Mouse (Mus musculus): ENCODE results near the gene Ddah1.

Gene Ddah1

GRCm38 (mm10) chr3:145820439-145820838 lies 62.0 kb downstream of the Ddah1 start:
- no peak for DNase-seq

DNA sequence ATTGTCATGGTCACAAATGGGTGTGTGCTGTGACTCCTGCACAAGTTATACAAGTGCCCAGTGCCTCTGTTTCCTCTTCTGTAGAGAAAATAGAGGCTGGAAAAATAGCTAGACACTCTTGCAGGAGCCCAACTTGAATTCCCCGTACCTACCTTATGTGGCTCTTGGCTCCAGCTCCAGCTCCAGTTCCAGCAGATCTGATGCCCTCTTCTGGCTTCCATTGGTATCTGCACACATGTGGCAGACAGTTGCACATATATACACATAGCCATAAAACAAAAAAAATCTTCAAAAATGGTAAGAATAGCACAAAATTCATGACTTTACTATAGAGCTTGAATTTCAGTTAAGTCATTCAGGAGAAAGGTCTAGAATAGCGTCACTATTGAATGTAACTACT lies 62.5 kb downstream of the Ddah1 start:
- DNase-seq = no peak

- no peak for DNase-seq
Observed at GRCm38 (mm10) chr3:145822201-145822600, 63.7 kb downstream of the Ddah1 start.

DNA sequence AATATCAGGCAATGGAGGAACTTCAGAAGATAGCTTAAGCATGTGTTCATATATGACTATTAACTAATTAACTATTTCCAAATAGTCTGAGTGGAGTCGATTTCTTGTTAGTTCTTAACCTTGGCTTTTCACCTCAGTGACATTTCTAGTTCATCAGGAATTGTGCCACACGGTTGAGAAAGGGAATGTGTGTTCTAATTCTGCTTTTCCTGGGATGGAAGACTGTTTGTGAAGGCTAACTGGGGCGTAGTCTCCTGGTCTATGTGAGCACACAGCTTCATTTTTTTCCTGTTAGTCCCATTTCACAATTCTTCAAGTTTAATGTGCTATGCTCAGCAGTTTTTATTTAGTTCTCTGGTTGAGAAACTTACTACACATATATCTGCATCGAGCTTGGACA lies 65.2 kb downstream of the Ddah1 start:
- DNase-seq = no peak

DNA sequence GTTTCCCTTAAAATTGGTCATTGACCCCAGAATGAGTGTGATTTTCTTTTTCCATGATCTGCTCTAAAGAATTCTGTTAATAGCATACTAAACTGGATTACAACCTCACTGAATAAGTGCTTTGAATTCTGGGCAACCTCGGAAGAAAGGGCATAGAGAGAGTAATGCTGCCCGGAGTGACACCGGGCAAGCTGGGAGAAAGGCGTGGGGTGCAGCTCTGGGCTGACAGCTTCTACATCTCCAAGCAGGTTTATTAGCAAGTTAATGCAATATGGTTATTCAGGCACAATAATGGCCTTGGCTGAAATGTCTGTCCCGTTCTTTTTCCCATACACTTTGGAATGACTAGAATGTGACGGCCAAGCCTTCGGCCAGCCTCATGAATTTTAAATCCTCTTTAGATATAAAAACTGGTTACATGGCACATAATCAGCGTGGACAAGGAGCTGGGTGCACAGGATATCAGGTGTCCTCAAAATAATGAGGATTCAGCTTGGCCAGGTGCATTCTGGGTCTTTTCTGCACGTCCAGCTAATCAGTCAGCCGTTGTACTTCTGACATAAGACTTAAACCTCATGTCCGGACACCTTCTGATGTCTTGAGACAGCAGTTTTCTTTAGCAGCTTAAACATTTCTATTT lies 67.1 kb downstream of the Ddah1 start:
- DNase-seq = no peak

DNA sequence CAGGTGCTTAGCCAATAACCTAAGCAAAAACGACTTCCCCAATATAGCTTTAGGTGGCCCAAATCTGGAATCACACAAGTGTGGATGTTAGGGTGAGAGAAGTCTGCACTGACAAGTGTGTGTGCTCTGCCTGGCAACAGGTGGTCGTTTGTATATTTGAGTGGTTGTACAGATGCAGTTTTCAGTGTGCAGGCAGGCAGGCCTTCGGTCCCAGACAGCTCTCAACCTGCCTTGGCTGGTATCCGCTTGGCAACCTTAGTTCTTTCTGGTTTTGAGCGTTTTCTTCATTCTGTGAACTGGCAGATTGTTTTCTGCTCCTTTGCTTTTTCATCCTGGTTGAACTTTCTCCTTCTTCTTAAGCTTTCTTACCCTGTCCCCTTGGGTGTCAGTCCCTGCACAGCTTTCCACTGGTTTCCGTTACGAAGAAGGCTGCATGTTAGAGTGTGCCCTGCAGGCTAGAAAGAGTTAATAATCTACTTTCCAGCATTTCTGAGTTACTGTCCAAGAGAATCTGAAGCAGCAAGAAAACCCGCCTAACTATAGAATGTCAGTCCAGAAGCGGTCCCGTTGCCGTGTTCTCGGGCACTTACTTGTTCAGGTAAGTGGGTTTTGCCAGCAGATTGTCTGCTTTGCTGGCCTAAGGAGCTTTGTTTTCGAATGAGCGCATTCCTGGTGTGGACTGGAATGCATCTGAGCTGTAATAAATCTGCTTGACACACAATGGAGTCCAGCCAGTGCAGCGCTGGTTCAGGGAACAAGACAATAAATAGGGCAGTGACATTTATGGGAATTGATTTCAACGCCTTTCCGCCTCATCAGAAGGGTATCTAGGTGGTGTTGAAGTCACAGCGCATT lies 68.9 kb downstream of the Ddah1 start:
- DNase-seq = no peak

DNA sequence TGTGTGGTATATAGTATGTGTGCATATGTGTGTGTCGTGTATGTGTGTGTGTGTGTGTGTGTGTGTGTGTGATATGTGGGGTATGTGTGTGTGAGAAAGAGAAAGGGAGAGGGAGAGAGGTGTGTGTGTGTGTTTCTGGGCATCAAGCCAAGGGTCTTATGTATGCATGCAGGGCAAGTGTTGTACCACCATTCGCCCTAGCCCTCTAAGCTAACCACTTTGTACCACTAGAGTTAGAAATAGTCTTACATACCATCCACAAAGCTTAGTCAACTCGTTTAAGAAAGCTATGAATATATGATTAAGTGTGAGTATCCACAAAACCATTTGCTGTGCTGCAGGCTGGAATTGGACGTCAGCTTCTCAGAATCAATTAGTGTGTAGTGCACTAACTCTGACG lies 70.4 kb downstream of the Ddah1 start:
- no peak for DNase-seq

DNA sequence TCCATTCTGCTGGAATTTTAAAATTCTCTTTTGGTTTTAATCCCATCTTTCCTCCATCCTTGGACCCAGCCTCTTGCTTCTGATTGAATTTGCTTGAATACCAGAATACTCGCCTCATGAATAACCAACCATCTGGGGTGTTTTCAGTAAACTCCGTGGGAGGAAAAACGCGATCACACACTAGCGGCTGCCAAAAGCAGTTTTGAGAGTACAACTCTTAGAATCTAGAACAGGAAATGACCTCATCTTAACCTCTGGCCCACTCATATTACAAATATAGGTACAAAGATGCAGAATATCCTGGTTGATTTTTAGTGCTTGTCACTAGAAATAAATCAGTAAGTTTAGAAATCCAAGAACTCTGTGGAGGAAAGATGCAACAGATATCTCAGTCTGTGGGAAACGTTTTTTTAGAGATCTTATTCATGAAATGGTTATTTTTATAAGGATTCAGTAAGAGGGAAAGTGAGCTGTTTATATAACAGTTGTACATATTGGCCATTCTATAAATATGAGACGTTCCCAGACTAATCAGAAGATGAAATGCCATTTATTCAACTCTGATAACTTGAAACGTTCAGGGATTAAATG lies 75.6 kb downstream of the Ddah1 start:
- DNase-seq = no peak

DNA sequence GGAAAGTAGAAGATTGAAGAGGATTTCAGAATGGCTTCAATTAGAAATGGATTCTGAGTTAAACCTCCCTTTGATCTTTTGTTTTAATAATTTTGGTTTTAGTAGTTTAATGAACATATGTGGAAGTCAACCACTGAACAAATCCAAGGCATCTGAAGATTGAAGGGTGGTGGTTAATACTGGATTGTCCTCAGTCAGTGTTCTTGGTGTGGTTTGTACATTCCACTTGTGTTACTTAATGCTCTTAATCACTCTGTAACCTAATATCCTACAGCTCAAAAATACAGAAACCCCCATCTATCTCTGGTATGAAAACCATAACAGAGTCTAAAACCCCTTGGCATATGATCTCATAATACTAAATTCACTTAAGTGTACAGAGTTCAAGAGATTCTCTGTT lies 79.8 kb downstream of the Ddah1 start:
- no peak for DNase-seq

- no peak for DNase-seq
Observed at GRCm38 (mm10) chr3:145841961-145842710, 83.7 kb downstream of the Ddah1 start.

DNA sequence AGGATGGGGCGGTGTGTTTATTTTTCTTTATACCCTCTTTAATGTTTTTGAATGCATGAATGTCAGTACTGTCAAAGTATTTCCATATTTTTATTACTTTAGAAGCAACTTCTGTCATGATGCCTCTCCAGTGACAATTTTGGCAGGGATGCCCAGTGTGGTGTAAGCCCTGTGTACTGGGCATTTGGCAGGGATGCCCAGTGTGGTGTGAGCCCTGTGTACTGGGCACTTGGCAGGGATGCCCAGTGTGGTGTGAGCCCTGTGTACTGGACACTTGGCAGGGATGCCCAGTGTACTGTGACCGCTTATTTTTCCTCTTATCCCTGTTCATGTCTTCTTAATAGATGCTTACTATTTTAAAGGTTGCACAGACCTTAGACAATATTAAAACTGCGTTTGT lies 85.4 kb downstream of the Ddah1 start:
- no peak for DNase-seq

GRCm38 (mm10) chr3:145844891-145845290 lies 86.4 kb downstream of the Ddah1 start:
- no peak for DNase-seq

GRCm38 (mm10) chr3:145846255-145846654 lies 87.8 kb downstream of the Ddah1 start:
- no peak for DNase-seq

DNA sequence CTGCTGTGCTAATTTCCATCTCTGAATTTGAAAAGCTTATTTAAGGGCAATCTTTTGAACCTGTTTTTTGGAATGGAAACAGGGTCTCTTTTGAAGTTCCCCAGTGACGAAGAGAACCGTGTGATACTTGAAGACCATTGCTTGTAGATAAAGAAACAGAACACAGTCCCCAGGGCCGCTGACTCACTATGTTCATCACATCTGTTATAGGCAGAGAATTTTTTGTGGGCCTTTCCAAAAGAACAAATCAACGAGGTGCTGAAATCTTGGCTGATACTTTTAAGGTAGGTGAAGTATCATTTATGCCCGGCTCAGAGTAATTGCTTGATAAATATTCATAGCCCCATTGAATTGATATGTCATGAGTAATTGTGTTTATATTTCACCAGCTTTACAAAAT lies 93.6 kb downstream of the Ddah1 start:
- no peak for DNase-seq

- no peak for DNase-seq
Observed at GRCm38 (mm10) chr3:145852800-145853199, 94.3 kb downstream of the Ddah1 start.

- DNase-seq = no peak
Observed at GRCm38 (mm10) chr3:145853713-145854112, 95.2 kb downstream of the Ddah1 start.

DNA sequence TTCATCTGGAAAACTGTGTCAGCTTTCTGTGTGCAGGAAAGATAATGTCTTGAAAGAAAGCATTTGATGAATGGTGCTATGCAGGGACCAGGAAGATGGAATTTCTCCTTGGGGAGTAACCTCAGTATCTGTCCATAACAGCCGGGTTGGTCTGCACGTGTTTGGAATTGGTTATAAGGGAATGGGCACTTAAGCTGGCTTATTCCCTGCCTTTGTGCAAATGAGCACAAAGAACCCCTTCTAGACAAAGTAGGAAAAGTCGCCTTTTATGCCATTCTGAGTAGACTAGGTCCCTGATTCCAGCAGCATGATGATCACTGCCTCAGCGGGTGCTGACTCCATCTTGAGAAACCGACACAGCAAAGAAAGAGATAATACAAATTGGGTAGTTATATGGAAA lies 96.0 kb downstream of the Ddah1 start:
- no peak for DNase-seq

GRCm38 (mm10) chr3:145855299-145855698 lies 96.8 kb downstream of the Ddah1 start:
- no peak for DNase-seq

DNA sequence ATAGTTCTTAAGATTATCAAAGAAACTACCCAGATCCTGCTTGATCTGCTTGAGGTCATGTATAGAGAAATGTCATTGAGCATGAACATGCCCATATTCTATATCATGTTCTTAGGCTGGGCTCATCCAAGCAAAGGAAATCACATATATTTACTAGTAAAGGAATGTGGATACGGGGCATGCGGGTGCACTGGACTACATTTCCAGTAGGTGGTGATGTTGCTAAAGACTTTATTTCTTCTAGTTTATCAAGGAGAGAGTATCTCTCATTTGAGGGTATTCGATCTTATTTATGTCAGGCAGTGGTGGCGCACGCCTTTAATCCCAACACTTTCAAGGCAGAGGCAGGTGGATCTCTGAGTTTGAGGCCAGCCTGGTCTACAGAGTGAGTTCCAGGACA lies 99.9 kb downstream of the Ddah1 start:
- DNase-seq = no peak

DNA sequence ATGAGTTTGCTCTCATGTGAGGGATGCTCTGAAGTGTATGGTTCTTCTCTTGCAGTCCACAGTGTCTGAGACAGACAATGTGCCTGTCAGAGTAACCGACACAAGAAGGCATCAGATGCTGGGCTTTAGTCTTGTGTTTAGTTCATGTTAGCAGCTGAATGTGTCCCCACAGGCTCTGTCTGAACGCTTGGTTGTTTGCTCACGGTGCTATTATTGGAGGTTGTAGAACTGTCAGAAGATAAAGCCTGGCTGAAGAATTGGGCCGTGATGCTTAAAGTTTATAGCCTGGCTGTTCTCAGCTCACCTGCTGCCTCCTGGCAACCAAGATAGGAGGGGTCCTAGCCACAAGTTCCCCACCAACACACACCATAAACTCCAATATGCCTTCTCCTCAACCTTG lies 104.0 kb downstream of the Ddah1 start:
- no peak for DNase-seq

DNA sequence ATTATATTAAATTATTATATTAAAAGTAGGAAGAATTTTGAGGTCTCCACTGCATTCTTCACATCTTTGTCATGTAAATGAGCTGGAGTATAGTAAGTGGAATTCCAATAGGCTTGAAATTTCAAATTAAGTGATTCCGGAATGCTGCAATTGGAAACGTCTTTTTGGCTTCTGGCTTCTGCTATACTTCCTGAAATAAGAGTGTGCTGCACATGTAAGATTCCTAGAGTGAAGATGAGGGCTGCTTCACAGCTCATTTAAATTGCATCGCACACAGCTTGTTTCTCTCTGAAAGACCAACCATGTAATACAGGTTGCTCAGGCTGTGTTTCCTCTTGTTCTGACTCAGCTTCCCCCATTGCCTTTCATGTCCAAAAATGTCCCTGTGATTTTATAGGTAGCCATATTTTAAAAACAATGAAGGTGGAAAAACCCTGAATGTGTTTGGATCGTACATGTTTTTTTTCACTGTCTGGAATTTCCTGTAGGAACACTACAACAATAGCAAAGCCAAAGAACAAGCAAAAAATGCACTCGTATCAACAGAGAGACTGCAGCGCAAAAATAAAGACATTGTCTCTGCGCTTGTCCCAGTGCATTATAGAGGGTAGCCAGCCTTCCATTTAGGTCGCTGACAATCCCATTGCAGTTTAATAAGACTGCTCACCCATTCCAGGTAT lies 105.7 kb downstream of the Ddah1 start:
- no peak for DNase-seq

DNA sequence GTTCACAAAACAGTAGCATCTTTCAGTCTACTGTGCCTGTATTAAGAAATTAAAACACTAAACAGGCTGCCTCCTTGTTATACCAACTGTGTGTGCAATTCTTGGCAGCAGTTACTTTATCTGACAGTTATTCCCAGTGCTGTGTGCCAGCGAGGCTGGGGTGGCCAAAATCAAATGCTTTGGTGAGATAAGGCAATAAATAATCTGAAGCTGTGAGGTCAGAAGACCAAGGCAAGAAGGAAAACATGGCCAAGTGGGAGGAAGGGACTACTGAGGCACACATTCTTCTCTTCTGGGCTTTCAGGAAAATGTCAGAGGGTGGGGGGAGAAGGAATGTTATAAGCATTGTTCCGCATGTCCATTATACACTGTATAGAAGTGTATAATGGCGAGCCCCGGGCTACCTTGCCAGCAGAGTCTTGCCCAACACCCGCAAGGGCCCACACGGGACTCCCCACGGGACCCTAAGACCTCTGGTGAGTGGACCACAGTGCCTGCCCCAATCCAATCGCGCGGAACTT lies 106.3 kb downstream of the Ddah1 start:
- DNase-seq = peak; percentile 25 to 41

GRCm38 (mm10) chr3:145872680-145873079 lies 114.2 kb downstream of the Ddah1 start:
- no peak for DNase-seq

Measured in cerebellum, postnatal 25 days (tissue).